Mouse (Mus musculus) ZHBTc4 (cell line): ENCODE measurements at regions not wholly inside any gene's neighbourhood (a gene's known extent, or its start where the extent isn't known, plus 50 kb on each side); places are given as distances from the start of the nearest gene placed in this dataset.

Source experiments
- DNase-seq: peaks from one replicate; pipeline ENCODE4 v3.0.0-alpha.2; 2011; ENCODE audit warnings: low read depth, low spot score

- DNase-seq, result no peak
Measured at GRCm38 (mm10) chr4:22292169-22292568, 65.2 kb upstream of the Fbxl4 start.

- DNase-seq, result no peak
Measured at GRCm38 (mm10) chr4:22300206-22300605, 57.1 kb upstream of the Fbxl4 start.

GRCm38 (mm10) chr4:22301148-22301942 is 56.0 kb upstream of the Fbxl4 start:
- peak; percentile 10 for DNase-seq

GRCm38 (mm10) chr4:22301943-22302215 is 55.5 kb upstream of the Fbxl4 start:
- no peak for DNase-seq

DNA sequence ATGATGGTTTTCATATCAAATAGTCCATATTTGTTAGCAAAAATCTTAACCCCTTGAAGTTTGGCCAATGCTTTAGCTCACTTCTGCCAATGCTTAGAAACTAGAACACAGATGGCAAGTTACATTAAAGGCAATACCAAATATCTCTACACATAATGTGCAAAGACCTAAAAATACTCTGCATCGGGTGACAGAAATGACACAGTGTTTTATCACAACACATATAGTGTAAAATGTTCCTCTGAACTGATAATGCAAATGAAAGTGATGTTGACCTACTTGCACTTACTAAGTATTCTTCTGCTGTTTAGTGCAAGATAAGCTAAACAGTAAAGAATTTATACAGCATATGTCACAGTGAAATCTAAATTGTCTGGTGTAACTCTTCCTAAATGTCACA is 55.1 kb upstream of the Fbxl4 start:
- DNase-seq, result no peak
